Mouse (Mus musculus) myocyte (in vitro differentiated cells): Measurements from ENCODE around the gene Prrc2a.

Experiments
- MYOD1 ChIP-seq, 3 experiments: IDR thresholded peaks; one replicate each; pipeline ENCODE4 v1.6.1; 2011; ENCODE audit warnings: control low read depth in 2 of 3, low read depth in 2 of 3, mild to moderate bottlenecking in 2 of 3, moderate library complexity in 1 of 3; ENCODE audit not compliant: insufficient read length in 2 of 3, control insufficient read depth in 1 of 3
- POLR2A ChIP-seq: IDR thresholded peaks from one replicate; pipeline ENCODE4 v1.6.1; 2011; ENCODE audit warnings: low read depth, mild to moderate bottlenecking, control low read depth, moderate library complexity; ENCODE audit not compliant: insufficient read length
- TCF12 ChIP-seq: IDR thresholded peaks from one replicate; pipeline ENCODE4 v1.6.1; 2011; ENCODE audit warnings: mild to moderate bottlenecking, control low read depth; ENCODE audit not compliant: poor library complexity, insufficient read depth, severe bottlenecking

GRCm38 (mm10) chr17:35200398-35200797 is 35.7 kb upstream of the Prrc2a start:
- TF ChIP-seq POLR2A (no peak), TCF12 (no peak), MYOD1 (IDR thresholded peaks at IDR 0.05; ENCODE audit: control insufficient read depth in 1 of 3, insufficient read length in 2 of 3, low read depth in 2 of 3) (peak in 1 of 3 experiments; percentile 63)
